Mouse (Mus musculus) heart, embryonic 11.5 days (tissue): ENCODE data around the gene Shc3. TPM values are rescaled to one million over a fixed set of nuclear protein-coding genes. Genes with fewer than 3 reads are reported as not detected.

Source experiments
- ATAC-seq: fragments of 200-750 bp; cut with Nextera tagmentation; replicated peaks from 2 replicates; pipeline ENCODE4 v1.8.0; 2017; ENCODE audit warnings: moderate library complexity; ENCODE audit not compliant: insufficient number of reproducible peaks, low FRiP score, low TSS enrichment
- H3K27ac ChIP-seq: fragments of 300-500 bp; sonication (generic); 2 replicates; pipeline ENCODE4 v1.5.1; 2014; ENCODE audit warnings: mild to moderate bottlenecking, low read depth, low read length
- H3K27me3 ChIP-seq: fragments of 300-500 bp; sonication (generic); 2 replicates; pipeline ENCODE4 v1.6.1; 2014; ENCODE audit warnings: mild to moderate bottlenecking, low read length, mixed read lengths; ENCODE audit not compliant: control insufficient read depth, insufficient read depth
- H3K36me3 ChIP-seq: fragments of 300-500 bp; sonication (generic); 2 replicates; pipeline ENCODE4 v1.6.1; 2014; ENCODE audit warnings: mild to moderate bottlenecking, low read length, moderate library complexity, mixed read lengths; ENCODE audit not compliant: control insufficient read depth, insufficient read depth
- H3K4me1 ChIP-seq: fragments of 300-500 bp; sonication (generic); 2 replicates; pipeline ENCODE4 v1.6.1; 2014; ENCODE audit warnings: low read length; ENCODE audit not compliant: control insufficient read depth, insufficient read depth
- H3K4me2 ChIP-seq: fragments of 300-500 bp; sonication (generic); 2 replicates; pipeline ENCODE4 v1.6.1; 2014; ENCODE audit warnings: mild to moderate bottlenecking, moderate library complexity
- H3K4me3 ChIP-seq: fragments of 300-500 bp; sonication (generic); 2 replicates; pipeline ENCODE4 v1.5.1; 2014; ENCODE audit warnings: low read depth, low read length
- H3K9ac ChIP-seq: fragments of 300-500 bp; sonication (generic); 2 replicates; pipeline ENCODE4 v1.6.1; 2014; ENCODE audit warnings: mild to moderate bottlenecking, low read depth, low read length, moderate library complexity
- H3K9me3 ChIP-seq: fragments of 300-500 bp; sonication (generic); replicated peaks from 2 replicates; pipeline ENCODE4 v1.6.1; 2016; ENCODE audit warnings: low read length; ENCODE audit not compliant: control insufficient read depth
- WGBS: fragments of 180-500 bp; shearing (Covaris S2); extraction: QIAGEN DNeasy Blood & Tissue Kit; methylation state at CpG from one replicate; pipeline ENCODE4 v1.1.7; 2014; ENCODE audit not compliant: insufficient replicate concordance; 5-methylcytosine and 5-hydroxymethylcytosine counted together
- polyA plus RNA-seq: library from polyadenylated mRNA; unstranded; fragments of >200 nt; fragmentation: Nextera tagmentation; extraction: Ambion mirVana; gene quantifications from 2 replicates; pipeline ENCODE4 v1.2.1, GENCODE M21; 2014

The Shc3 gene
- polyA plus RNA-seq, 1 experiment from 2014 or later = 0.31 TPM

DNA sequence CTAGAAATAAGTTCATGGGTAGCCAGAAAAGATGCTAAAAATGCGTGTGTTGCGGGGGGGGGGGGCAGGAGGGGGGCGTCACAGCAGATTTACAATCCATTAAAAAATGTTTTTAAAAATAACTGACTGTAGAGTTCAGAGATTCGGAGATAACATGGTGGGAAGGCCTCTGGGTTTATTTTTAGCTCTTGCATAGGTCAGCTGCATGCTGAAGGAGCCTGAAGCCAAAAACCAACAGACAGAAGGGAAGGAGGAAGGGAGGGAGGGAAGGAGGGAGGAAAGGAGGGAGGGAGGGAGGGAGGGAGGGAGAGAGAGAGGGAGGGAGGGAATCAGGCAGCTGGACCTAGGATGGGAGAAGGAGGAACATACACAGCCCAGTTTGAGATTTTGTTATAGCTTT is 18.8 kb upstream of the Shc3 start:
- no peak overlapping the region for H3K9ac ChIP-seq
- H3K4me3 ChIP-seq = no peak overlapping the region
- no peaks in the 10 kb centered on the region for H3K4me1 ChIP-seq
- no peaks in the 10 kb centered on the region for H3K36me3 ChIP-seq
- no peak for ATAC-seq
- H3K27ac ChIP-seq = no peak overlapping the region
- H3K4me2 ChIP-seq = no peak overlapping the region
- H3K27me3 ChIP-seq = no peaks in the 10 kb centered on the region
- H3K9me3 ChIP-seq = no peaks in the 10 kb centered on the region
- 46% methylated on average over 4 of the region's 4 CpGs for WGBS

DNA sequence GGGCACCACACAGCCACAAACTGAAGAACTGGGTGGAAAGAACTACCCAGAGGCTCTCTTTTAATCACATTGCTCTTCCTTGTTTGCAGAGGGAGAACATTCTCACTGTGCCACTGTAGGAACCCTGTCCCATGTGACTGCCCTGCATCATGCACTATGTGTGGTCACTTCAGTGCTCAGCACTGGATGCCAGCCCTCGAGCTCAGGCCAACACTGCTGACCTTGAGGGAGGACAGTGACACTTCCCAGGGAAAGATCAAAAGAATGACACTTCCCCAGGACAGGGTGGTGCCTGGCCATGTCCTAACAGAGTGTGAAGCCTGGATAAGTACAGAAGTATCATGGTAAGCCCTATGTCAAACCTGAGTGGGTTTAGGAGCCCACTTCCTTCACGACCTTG is 13.0 kb upstream of the Shc3 start:
- no peaks in the 10 kb centered on the region for H3K4me1 ChIP-seq
- H3K36me3 ChIP-seq = no peaks in the 10 kb centered on the region
- H3K9me3 ChIP-seq = no peaks in the 10 kb centered on the region
- no peak overlapping the region for H3K9ac ChIP-seq
- no peak overlapping the region for H3K27ac ChIP-seq
- H3K27me3 ChIP-seq = no peaks in the 10 kb centered on the region
- no peak for ATAC-seq
- 41% methylated on average over 2 of the region's 2 CpGs for WGBS
- no peak overlapping the region for H3K4me3 ChIP-seq
- no peak overlapping the region for H3K4me2 ChIP-seq

DNA sequence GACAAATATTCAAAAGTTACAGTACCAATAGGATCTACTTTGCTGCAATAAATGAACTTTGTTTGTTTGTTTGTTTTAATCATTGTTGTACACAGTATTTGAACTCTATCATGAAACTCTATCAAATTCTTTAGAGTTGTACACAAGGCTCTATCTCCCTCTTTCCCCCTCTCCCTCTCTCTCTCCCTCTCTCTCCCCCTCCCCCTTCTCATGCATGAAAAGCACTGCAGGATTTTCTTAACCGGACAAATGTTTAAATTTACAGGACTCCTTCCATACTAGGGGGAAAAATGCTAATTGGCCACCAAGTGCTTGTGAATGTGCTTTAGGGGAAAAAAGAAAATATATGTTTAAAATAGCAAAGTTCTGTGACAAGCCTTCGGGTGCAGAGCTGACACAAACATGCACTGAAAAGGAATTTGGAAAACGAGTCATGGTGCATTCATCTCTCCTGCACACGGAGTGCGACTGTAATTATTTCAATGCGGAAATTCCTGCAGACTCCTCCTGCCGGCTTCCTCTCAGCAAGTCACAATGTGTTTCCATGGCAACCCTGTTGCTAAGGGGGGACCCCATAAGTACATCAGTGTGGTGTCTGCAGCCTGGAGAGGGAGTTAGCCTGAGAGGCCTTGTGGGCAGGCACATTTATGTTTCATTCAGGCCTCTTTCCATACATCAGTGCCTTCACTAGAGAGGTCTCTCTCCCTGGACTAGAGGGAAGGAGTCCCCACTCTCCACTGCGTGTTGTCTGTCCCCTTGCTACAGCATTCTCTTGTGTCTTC is 11.2 kb upstream of the Shc3 start:
- H3K4me2 ChIP-seq = no peak overlapping the region
- WGBS = 23% methylated on average over 8 of the region's 8 CpGs
- H3K4me1 ChIP-seq = no peaks in the 10 kb centered on the region
- no peak overlapping the region for H3K4me3 ChIP-seq
- no peak overlapping the region for H3K9ac ChIP-seq
- ATAC-seq = 0 out of 2 replicates have a peak, but pooled peaks have one; percentile 10
- no peaks in the 10 kb centered on the region for H3K27me3 ChIP-seq
- no peaks in the 10 kb centered on the region for H3K9me3 ChIP-seq
- H3K36me3 ChIP-seq = no peaks in the 10 kb centered on the region
- H3K27ac ChIP-seq = peak overlapping the region; percentile 5; the same call in 1 of the 2 replicates

DNA sequence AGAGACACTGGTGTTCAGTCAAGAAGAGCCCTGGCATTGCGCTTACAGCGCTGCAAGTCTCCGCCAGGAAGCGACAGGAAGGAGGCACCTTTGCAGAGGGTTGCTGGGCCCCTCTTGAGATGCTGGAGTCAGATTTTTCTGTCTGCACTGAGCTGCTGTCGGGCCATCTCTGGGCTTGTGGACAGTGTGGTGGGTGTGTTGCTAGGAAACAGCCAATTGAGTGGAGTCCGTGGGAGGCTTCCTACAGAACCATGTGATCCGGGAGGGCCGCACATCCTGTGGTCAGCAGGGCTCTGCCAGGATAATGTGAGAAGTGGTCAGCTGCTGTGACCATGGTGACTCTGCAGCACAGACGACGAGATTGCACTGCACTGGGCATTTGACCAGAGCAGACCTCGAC is 4.6 kb upstream of the Shc3 start:
- Histone ChIP-seq H3K4me2 (peak overlapping the region; percentile 20), H3K27ac (no peak overlapping the region), H3K4me1 (peaks cover 8% of the 10 kb centered on the region; the same call in 1 of the 2 replicates), H3K27me3 (peaks cover 6% of the 10 kb centered on the region; the same call in 1 of the 2 replicates), H3K9ac (no peak overlapping the region), H3K36me3 (no peaks in the 10 kb centered on the region), H3K4me3 (no peak overlapping the region), H3K9me3 (no peaks in the 10 kb centered on the region)
- WGBS = 30% methylated on average over 11 of the region's 11 CpGs
- 0 out of 2 replicates have a peak, but pooled peaks have one; percentile 51 for ATAC-seq

DNA sequence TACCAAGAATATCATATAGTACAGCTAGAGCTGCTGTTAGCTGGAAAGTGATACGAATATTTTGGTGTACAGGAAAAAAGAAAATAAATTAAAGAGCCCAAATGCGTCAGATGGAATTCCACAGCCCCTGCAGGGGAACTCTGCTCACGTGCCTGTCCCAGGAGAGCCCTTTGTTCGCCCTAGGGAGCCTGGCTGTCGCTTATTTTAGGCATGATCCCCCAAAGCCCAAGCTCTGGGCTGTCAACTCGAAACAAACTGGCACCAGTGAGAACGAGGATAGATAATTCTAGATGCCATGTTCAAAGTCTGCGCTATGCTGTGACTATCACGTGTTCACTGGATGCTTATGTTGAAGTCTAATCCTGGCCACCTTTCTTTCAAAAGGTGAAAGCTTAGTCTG is 892 bp upstream of the Shc3 start:
- no peak for ATAC-seq
- Histone ChIP-seq H3K4me2 (peak overlapping the region; percentile 73), H3K9me3 (no peaks in the 10 kb centered on the region), H3K4me1 (peaks cover 21% of the 10 kb centered on the region), H3K36me3 (no peaks in the 10 kb centered on the region), H3K27me3 (peaks cover 43% of the 10 kb centered on the region), H3K9ac (no peak overlapping the region), H3K27ac (no peak overlapping the region), H3K4me3 (peak overlapping the region; percentile 44; the same call in 1 of the 2 replicates)
- WGBS = 6% methylated on average over 9 of the region's 9 CpGs

DNA sequence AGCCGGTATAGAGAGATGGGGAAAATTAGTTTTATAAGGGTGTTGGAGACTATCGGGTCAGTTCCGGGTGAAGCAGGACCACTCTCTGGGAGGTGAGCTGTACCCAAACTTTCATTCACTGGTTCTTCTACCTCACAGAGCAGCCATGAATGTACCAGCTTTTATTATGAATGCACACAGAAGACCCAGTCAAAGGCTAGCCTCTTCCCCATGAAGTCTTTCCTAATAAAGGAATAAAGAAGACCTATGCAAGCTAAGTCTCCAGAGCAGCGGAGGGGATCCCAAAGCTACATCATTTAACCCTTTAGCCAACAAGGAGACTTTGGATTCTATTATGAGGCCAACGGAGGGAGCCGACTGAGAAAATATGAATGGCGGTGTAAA is 458 bp upstream of the Shc3 start:
- peak overlapping the region; percentile 73 for H3K4me2 ChIP-seq
- H3K4me1 ChIP-seq = peaks cover 21% of the 10 kb centered on the region
- no peaks in the 10 kb centered on the region for H3K9me3 ChIP-seq
- no peak overlapping the region for H3K27ac ChIP-seq
- H3K9ac ChIP-seq = no peak overlapping the region
- H3K4me3 ChIP-seq = peak overlapping the region; percentile 44
- 2% methylated on average over 7 of the region's 7 CpGs for WGBS
- ATAC-seq = no peak
- peaks cover 47% of the 10 kb centered on the region for H3K27me3 ChIP-seq
- H3K36me3 ChIP-seq = no peaks in the 10 kb centered on the region

DNA sequence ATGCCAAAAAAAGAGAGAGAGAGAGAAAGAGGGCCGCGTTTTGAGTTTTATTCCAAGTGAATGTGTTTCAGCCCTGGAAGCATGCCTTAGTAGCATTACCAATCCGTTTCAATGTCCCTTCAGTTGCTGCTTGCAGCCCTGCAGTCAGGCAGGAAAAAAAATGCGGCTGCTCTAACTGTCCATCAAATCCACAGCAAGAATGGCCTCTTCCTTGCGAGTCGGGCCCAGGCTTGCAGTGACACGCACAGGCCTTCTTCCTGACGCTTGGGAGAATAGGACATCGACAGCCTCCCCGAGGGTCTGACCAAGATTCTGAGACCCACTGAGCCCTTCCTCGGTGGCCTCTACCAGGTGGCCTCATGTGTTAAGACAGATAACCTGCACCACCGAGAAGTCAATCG is 718 bp downstream of the Shc3 start:
- WGBS = under 1% methylated on average over 13 of the region's 13 CpGs
- H3K36me3 ChIP-seq = no peaks in the 10 kb centered on the region
- H3K27me3 ChIP-seq = peaks cover 48% of the 10 kb centered on the region
- H3K27ac ChIP-seq = no peak overlapping the region
- 0 out of 2 replicates have a peak overlapping the region, but pooled peaks have one; percentile 13 for H3K9ac ChIP-seq
- H3K9me3 ChIP-seq = no peaks in the 10 kb centered on the region
- H3K4me1 ChIP-seq = peaks cover 13% of the 10 kb centered on the region
- H3K4me3 ChIP-seq = peak overlapping the region; percentile 44
- no peak for ATAC-seq
- H3K4me2 ChIP-seq = peak overlapping the region; percentile 73

DNA sequence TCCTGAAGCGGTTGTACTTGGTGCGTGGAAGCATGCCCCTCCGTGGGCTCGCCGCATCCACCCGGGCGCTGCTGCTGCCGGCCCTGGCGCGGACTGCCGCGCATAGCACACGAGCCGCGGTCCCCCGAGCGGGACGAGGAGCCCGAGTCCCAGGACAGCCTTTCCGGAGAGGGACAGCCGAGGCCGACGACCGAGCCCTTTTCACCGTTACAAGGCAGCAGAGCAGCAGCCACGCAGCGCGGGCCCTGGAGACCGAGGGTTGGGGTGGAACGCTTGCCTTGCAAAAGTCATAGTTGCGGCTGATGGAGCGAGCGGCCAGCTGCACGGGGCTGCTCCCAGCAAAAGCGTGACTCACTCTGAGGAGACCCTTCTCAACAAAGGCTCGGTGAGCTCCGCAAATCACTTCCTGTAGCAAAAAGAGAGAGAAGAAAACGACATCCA is 1.8 kb downstream of the Shc3 start:
- 1% methylated on average over 38 of the region's 38 CpGs for WGBS
- Histone ChIP-seq H3K9me3 (no peaks in the 10 kb centered on the region), H3K9ac (peak overlapping the region; percentile 29; the same call in 1 of the 2 replicates), H3K4me1 (peaks cover 13% of the 10 kb centered on the region), H3K27ac (no peak overlapping the region), H3K4me2 (peak overlapping the region; percentile 85), H3K27me3 (peaks cover 52% of the 10 kb centered on the region), H3K4me3 (peak overlapping the region; percentile 48), H3K36me3 (no peaks in the 10 kb centered on the region)
- ATAC-seq = no peak

DNA sequence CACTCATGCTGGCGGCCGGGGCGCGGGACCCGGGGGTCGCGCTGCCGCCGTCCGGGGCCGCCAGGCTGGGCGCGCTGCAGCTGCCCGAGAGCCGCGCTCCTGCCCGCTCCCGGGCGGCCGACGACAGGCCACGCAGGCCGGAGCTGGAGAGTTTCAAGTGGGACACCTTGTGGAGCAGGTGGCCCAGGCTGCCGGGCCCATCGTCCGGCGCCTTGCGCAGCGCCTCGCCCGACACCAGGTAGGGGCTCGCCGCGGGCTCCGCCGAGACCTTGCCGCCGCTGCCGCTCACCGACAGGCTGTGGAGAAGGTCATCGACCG is 2.2 kb downstream of the Shc3 start:
- no peaks in the 10 kb centered on the region for H3K9me3 ChIP-seq
- peak overlapping the region; percentile 48 for H3K4me3 ChIP-seq
- no peak overlapping the region for H3K27ac ChIP-seq
- peak overlapping the region; percentile 29; the same call in 1 of the 2 replicates for H3K9ac ChIP-seq
- peak overlapping the region; percentile 85 for H3K4me2 ChIP-seq
- H3K4me1 ChIP-seq = peaks cover 13% of the 10 kb centered on the region
- no peaks in the 10 kb centered on the region for H3K36me3 ChIP-seq
- H3K27me3 ChIP-seq = peaks cover 52% of the 10 kb centered on the region
- WGBS = under 1% methylated on average over 40 of the region's 42 CpGs
- no peak; the same call in 1 of the 2 replicates for ATAC-seq
